Mouse (Mus musculus): Measurements from ENCODE around the gene Top2a. TPM values are rescaled to one million over a fixed set of nuclear protein-coding genes. Genes with fewer than 3 reads are reported as not detected.

The Top2a gene
- polyA plus RNA-seq (2016; fragmentation: Nextera tagmentation; extraction: Ambion mirVana): 347 and 362 TPM in 2 replicates

DNA sequence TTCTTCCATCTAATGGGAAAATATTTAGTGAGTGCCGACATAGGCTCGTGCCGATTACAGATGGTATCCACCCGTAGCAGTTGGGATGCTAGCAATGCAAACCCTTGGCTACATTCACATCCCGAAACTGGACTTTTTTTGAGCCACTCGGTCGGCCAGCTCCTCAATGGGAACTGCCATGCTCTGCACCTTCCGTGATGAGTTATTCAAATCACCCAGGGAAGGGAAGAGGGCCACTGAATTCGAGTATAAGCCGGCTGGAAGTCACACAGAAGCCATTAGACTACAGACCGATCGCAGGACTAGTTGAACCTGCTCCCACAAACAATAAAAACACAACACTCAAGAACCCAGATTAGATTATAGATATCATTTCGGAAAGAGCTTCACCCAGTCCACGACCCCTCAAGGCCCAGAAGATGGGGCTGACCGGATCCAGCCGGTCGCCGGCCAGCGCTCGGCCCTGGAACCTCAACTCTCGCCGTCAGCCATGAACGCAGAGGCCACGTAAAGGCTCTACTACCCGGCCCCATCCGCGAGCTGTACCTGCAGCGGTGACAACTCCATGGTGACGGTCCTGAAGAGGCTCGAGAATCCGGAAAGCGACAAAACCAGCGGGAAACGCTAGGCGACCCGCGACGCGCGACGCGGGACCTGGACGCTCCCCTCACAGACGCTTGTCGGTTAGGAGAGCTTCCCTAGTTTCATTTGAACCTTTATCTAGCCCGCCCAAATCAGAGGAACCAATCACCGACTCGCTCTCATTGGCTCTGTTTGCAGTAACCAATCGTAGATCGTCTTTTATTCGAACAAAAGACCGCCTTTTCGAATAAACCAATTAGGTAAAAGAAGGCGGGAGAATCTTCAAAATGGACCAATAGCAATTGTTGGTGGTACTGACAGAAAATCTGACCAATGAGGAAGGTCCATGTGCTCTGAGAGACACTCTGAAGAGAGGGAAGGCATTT lies at the start of gene Top2a:
Gene Top2a, minus strand, starts transcription at position 690 of the 968 bp plus-strand sequence.
- Histone ChIP-seq H3K4me2 (peak within 1 kb of the TSS; percentile 69), H3K4me1 (replicated peaks) (peaks cover 19% of the 10 kb centered on the region), H3K9me3 (no peaks in the 10 kb centered on the region), H3K36me3 (peaks cover 38% of the 10 kb centered on the region), H3K27me3 (no peaks in the 10 kb centered on the region), H3K9ac (replicated peaks) (peak within 1 kb of the TSS; percentile 85), H3K27ac (peak within 1 kb of the TSS; percentile 79), H3K4me3 (replicated peaks) (peak within 1 kb of the TSS; percentile 77)
- peak; percentile 91 for ATAC-seq (ENCODE audit: insufficient number of reproducible peaks, insufficient read depth, low FRiP score, low TSS enrichment, low read depth)
- WGBS: under 1% methylated on average over 54 of the region's 54 CpGs

- 50% methylated on average over 5 of the region's 5 CpGs for WGBS
- Histone ChIP-seq H3K27ac (peak overlapping the region; percentile 91), H3K9me3 (no peaks in the 10 kb centered on the region), H3K36me3 (no peaks in the 10 kb centered on the region), H3K4me2 (no peak overlapping the region), H3K27me3 (no peaks in the 10 kb centered on the region), H3K4me3 (replicated peaks) (no peak overlapping the region), H3K9ac (replicated peaks) (no peak overlapping the region), H3K4me1 (replicated peaks) (peaks cover 72% of the 10 kb centered on the region)
- no peak for ATAC-seq (ENCODE audit: insufficient number of reproducible peaks, insufficient read depth, low FRiP score, low TSS enrichment, low read depth)
These were observed 49.8 kb upstream of the Top2a start for GRCm38 (mm10) chr11:99073781-99074180.

DNA sequence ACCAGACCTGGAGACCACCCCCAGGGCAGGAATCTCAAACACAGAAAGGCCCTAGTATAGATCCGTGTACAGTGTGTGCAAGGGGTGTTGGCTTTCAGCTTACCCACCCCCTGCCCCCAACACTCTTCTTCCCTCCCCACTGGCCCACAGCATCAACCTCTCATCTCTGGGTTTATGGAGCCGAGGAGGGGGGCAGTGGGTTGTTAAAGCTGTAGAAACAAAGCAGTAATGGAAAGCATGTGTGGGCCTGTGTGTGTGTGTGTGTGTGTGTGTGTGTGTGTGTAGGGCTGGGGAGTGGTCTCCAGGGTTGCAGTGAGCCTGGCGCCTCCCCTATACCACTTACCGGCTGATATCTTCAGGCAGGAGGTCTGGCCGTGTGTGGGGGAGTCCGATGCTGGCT lies 47.9 kb upstream of the Top2a start:
- Histone ChIP-seq H3K4me2 (peak overlapping the region; percentile 33), H3K27ac (peak overlapping the region; percentile 91), H3K9me3 (no peaks in the 10 kb centered on the region), H3K4me3 (replicated peaks) (0 out of 2 replicates have a peak overlapping the region, but pooled peaks have one; percentile 2), H3K36me3 (no peaks in the 10 kb centered on the region), H3K4me1 (replicated peaks) (peaks cover 62% of the 10 kb centered on the region), H3K27me3 (no peaks in the 10 kb centered on the region), H3K9ac (replicated peaks) (peak overlapping the region; percentile 28; the same call in 1 of the 2 replicates)
- 1% methylated on average over 6 of the region's 6 CpGs for WGBS
- ATAC-seq (ENCODE audit: insufficient number of reproducible peaks, insufficient read depth, low FRiP score, low TSS enrichment, low read depth): peak; percentile 94

DNA sequence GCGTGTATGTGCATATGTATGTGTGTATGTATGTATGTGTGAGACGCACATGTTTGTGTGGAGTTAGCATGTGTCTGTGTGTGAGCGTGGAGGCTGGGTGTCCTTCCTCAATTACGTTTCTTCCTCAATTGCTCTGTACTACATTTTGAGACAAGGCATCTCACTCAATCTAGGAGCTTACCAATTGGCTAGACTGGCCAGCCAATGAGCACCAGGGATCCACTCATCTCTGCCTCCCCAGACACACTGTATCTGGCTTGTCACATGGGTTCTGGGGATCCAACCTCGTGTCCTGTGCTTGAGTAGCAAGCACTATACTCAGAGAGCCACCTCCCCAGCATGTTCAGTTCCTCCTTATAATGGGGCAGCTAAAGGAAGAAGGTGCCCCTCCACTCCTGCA lies 44.5 kb upstream of the Top2a start:
- Histone ChIP-seq H3K27me3 (no peaks in the 10 kb centered on the region), H3K9ac (replicated peaks) (no peak overlapping the region), H3K9me3 (no peaks in the 10 kb centered on the region), H3K27ac (peak overlapping the region; percentile 50), H3K4me1 (replicated peaks) (peaks cover 57% of the 10 kb centered on the region), H3K36me3 (no peaks in the 10 kb centered on the region), H3K4me3 (replicated peaks) (no peak overlapping the region), H3K4me2 (no peak overlapping the region)
- 92% methylated on average over 5 of the region's 5 CpGs for WGBS
- ATAC-seq (ENCODE audit: insufficient number of reproducible peaks, insufficient read depth, low FRiP score, low TSS enrichment, low read depth): no peak

GRCm38 (mm10) chr11:99067591-99067990 lies 43.6 kb upstream of the Top2a start:
- no peaks in the 10 kb centered on the region for H3K36me3 ChIP-seq
- no peak for ATAC-seq (ENCODE audit: insufficient number of reproducible peaks, insufficient read depth, low FRiP score, low TSS enrichment, low read depth)
- H3K27ac ChIP-seq: 0 out of 2 replicates have a peak overlapping the region, but pooled peaks have one; percentile 35
- H3K27me3 ChIP-seq: no peaks in the 10 kb centered on the region
- no peaks in the 10 kb centered on the region for H3K9me3 ChIP-seq
- no peak overlapping the region for H3K4me3 ChIP-seq (replicated peaks)
- no peak overlapping the region for H3K4me2 ChIP-seq
- H3K4me1 ChIP-seq (replicated peaks): peaks cover 57% of the 10 kb centered on the region
- H3K9ac ChIP-seq (replicated peaks): no peak overlapping the region
- 64% methylated on average over 8 of the region's 8 CpGs for WGBS

- ATAC-seq (ENCODE audit: insufficient number of reproducible peaks, insufficient read depth, low FRiP score, low TSS enrichment, low read depth): no peak
- no peak overlapping the region for H3K9ac ChIP-seq (replicated peaks)
- no peaks in the 10 kb centered on the region for H3K9me3 ChIP-seq
- no peak overlapping the region for H3K4me3 ChIP-seq (replicated peaks)
- WGBS: 15% methylated on average over 2 of the region's 2 CpGs
- peak overlapping the region; percentile 58 for H3K27ac ChIP-seq
- no peaks in the 10 kb centered on the region for H3K36me3 ChIP-seq
- peaks cover 41% of the 10 kb centered on the region for H3K4me1 ChIP-seq (replicated peaks)
- H3K4me2 ChIP-seq: no peak overlapping the region
- no peaks in the 10 kb centered on the region for H3K27me3 ChIP-seq
These were observed 42.0 kb upstream of the Top2a start for GRCm38 (mm10) chr11:99065979-99066378.

DNA sequence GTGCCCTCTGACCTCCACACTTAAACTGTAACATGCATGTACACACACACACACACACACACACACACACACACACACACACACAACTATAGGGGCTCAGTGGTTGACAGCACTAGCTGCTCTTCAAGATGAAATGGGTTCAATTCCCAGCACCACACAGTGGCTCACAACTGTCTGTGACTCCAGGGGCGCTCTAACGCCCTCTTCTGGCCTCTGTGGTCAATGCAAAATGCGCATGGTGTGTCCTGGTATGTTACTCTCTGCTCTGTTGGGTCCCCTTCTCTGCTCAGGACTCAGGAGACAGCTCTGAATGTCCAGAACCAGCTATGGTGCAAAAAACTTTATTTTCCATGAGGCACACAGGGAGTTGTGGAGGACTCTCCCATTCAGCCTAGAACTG lies 41.4 kb upstream of the Top2a start:
- H3K9me3 ChIP-seq: no peaks in the 10 kb centered on the region
- H3K9ac ChIP-seq (replicated peaks): no peak overlapping the region
- H3K4me2 ChIP-seq: no peak overlapping the region
- peak overlapping the region; percentile 58 for H3K27ac ChIP-seq
- H3K27me3 ChIP-seq: no peaks in the 10 kb centered on the region
- H3K4me1 ChIP-seq (replicated peaks): peaks cover 41% of the 10 kb centered on the region
- no peaks in the 10 kb centered on the region for H3K36me3 ChIP-seq
- no peak for ATAC-seq (ENCODE audit: insufficient number of reproducible peaks, insufficient read depth, low FRiP score, low TSS enrichment, low read depth)
- H3K4me3 ChIP-seq (replicated peaks): no peak overlapping the region
- whole genome bisulfite sequencing: 82% methylated on average over 3 of the region's 3 CpGs

DNA sequence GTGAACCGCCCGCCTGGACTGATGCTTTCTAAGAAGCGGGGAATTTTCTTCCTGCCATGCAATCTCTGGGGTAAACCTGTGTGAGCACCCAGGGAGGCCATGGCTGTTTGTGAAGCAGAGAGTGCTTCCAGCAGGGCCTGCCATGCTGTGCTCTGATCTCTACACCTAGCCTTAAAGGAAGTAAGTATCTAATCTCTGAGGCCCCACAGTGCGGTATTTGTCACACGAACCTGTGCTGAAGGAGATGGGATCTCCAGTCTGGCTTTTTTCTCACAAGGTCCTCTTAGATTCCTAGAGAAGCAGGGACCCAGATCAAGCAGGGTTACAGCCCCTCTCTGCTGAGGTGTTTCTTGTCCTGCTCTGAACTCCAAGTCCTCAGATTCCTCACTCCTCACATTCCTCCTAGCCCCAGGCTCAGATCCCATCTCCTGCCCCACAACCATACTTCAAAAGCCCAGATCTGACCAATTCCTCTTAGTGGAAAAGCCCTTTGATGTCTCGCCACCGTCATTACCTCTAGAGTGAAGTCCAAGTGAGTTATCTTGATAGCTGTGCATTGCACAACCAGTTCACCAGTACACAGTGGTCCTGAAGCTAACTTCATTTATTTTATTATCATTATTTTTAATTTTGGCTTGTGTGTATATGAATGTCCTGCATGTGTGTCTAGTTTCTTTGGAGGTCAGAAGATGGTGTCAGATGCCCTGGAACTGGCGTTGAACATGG lies 39.6 kb upstream of the Top2a start:
- H3K9me3 ChIP-seq: peaks cover 6% of the 10 kb centered on the region; the same call in 1 of the 2 replicates
- H3K4me3 ChIP-seq (replicated peaks): no peak overlapping the region
- H3K27ac ChIP-seq: peak overlapping the region; percentile 54
- H3K36me3 ChIP-seq: no peaks in the 10 kb centered on the region
- ATAC-seq (ENCODE audit: insufficient number of reproducible peaks, insufficient read depth, low FRiP score, low TSS enrichment, low read depth): no peak
- H3K9ac ChIP-seq (replicated peaks): no peak overlapping the region
- WGBS: 23% methylated on average over 8 of the region's 8 CpGs
- no peak overlapping the region for H3K4me2 ChIP-seq
- no peaks in the 10 kb centered on the region for H3K27me3 ChIP-seq
- H3K4me1 ChIP-seq (replicated peaks): peaks cover 36% of the 10 kb centered on the region

- Histone ChIP-seq H3K4me1 (replicated peaks) (peaks cover 36% of the 10 kb centered on the region), H3K4me2 (no peak overlapping the region), H3K27me3 (no peaks in the 10 kb centered on the region), H3K27ac (no peak overlapping the region; the same call in 1 of the 2 replicates), H3K9me3 (peaks cover 6% of the 10 kb centered on the region; the same call in 1 of the 2 replicates), H3K9ac (replicated peaks) (no peak overlapping the region), H3K4me3 (replicated peaks) (no peak overlapping the region), H3K36me3 (no peaks in the 10 kb centered on the region)
- 85% methylated on average over 7 of the region's 7 CpGs for WGBS
- ATAC-seq (ENCODE audit: insufficient number of reproducible peaks, insufficient read depth, low FRiP score, low TSS enrichment, low read depth): no peak
These were observed 38.7 kb upstream of the Top2a start for GRCm38 (mm10) chr11:99062661-99063060.

- H3K4me3 ChIP-seq (replicated peaks): no peak overlapping the region
- H3K4me2 ChIP-seq: no peak overlapping the region
- H3K27me3 ChIP-seq: no peaks in the 10 kb centered on the region
- whole genome bisulfite sequencing: 78% methylated on average over 3 of the region's 3 CpGs
- H3K4me1 ChIP-seq (replicated peaks): peaks cover 39% of the 10 kb centered on the region
- no peak for ATAC-seq (ENCODE audit: insufficient number of reproducible peaks, insufficient read depth, low FRiP score, low TSS enrichment, low read depth)
- H3K9me3 ChIP-seq: peaks cover 6% of the 10 kb centered on the region; the same call in 1 of the 2 replicates
- no peaks in the 10 kb centered on the region for H3K36me3 ChIP-seq
- no peak overlapping the region for H3K9ac ChIP-seq (replicated peaks)
- peak overlapping the region; percentile 74 for H3K27ac ChIP-seq
These were observed 36.4 kb upstream of the Top2a start for GRCm38 (mm10) chr11:99060435-99060834.
